Mouse (Mus musculus) megakaryocyte, embryonic 14.5 days (primary cell): Measurements from ENCODE around the gene Gpld1.

ENCODE experiments used
- FLI1 ChIP-seq: IDR thresholded peaks from 2 replicates; pipeline ENCODE4 v1.6.1; 2012; ENCODE audit warnings: low read length, inconsistent platforms, mixed read lengths
- GATA1 ChIP-seq: IDR thresholded peaks from 3 replicates; pipeline ENCODE4 v1.6.1; 2012; ENCODE audit warnings: mixed read lengths, low read length, inconsistent platforms, borderline replicate concordance

- TF ChIP-seq GATA1 = no peak
- TF ChIP-seq FLI1 = no peak
Measured at GRCm38 (mm10) chr13:25019793-25020539, 77.0 kb downstream of the Gpld1 start, which contains the start of gene Mrs2.
